7 mouse cellular contexts compared by ENCODE assay signal in the genomic region with DNA sequence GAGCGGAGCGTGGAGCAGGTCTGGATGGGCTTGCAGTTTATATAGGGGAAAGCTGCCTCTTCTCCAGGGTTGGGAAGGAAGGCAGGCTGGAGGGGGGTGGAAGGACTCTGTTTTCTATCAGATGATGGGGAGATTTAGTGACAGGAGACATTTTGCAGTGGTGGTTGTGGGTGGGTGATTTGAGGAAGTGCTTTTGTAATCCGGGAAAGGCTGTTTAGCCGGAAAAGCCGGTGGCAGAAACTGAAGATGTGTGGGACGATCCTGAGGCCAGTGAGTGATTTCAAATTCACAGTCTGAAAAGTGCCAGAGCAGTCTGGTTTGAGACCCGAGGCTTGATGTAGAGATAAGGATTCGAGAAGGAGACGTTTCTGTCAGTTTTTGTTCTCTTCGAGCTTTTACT. TPM values are rescaled to one million over a fixed set of nuclear protein-coding genes. Genes with fewer than 3 reads are reported as not detected.
DNase-seq lines count a peak whose midpoint lies in the region; ATAC-seq and TF ChIP-seq lines count a peak whose summit lies in the region.

No protein-coding gene starts in this region.

- peak overlapping the region; percentile 11; the same call in 1 of the 2 replicates for H3K4me3 ChIP-seq in lung, embryonic 14.5 days (ENCODE audit: low read depth, low read length)
- H3K4me3 ChIP-seq in embryonic facial prominence, embryonic 12.5 days: no peak overlapping the region
- no peak overlapping the region for H3K4me3 ChIP-seq in limb, embryonic 10.5 days
- H3K4me3 ChIP-seq in small intestine, adult 2 months (ENCODE audit: low read depth, low read length): peak overlapping the region; percentile 13; the same call in 1 of the 2 replicates
- H3K4me3 ChIP-seq in forebrain, embryonic 14.5 days (ENCODE audit: low read depth, low read length): no peak overlapping the region

- DNase-seq in lung, embryonic 14.5 days: no peak
- DNase-seq in lung, postnatal 14 days: no peak
- DNase-seq in limb, embryonic 10.5 days (ENCODE audit: low spot score): peak; percentile 28
- no peak for DNase-seq in forebrain, embryonic 14.5 days (ENCODE audit: low spot score)
- no peak for DNase-seq in adrenal gland, postnatal 14 days

- H3K27ac ChIP-seq in lung, embryonic 14.5 days (ENCODE audit: low read depth): no peak overlapping the region
- no peak overlapping the region for H3K27ac ChIP-seq in embryonic facial prominence, embryonic 12.5 days
- no peak overlapping the region for H3K27ac ChIP-seq in limb, embryonic 10.5 days
- no peak overlapping the region for H3K27ac ChIP-seq in small intestine, adult 2 months (ENCODE audit: insufficient read depth, low read depth, low read length)
- H3K27ac ChIP-seq in forebrain, embryonic 14.5 days (ENCODE audit: low read depth, low read length): no peak overlapping the region

- no peak for ATAC-seq in lung, embryonic 14.5 days (ENCODE audit: insufficient read depth)
- no peak for ATAC-seq in embryonic facial prominence, embryonic 12.5 days (ENCODE audit: insufficient number of reproducible peaks, insufficient read depth, low FRiP score, low TSS enrichment)
- ATAC-seq in forebrain, embryonic 14.5 days: no peak

- TF ChIP-seq POLR2A in small intestine, adult 2 months (IDR thresholded peaks at IDR 0.05; ENCODE audit: low read depth, low read length): no peak

- no peak for TF ChIP-seq CTCF in lung, embryonic 14.5 days (IDR thresholded peaks at IDR 0.05; ENCODE audit: low read depth)
- no peak for TF ChIP-seq CTCF in small intestine, adult 2 months (IDR thresholded peaks at IDR 0.05; ENCODE audit: extremely low read depth, insufficient read length, insufficient replicate concordance, low read depth, low read length)

- H3K27me3 ChIP-seq in lung, embryonic 14.5 days (ENCODE audit: insufficient read depth, low read length): no peaks in the 10 kb centered on the region
- H3K27me3 ChIP-seq in embryonic facial prominence, embryonic 12.5 days: no peaks in the 10 kb centered on the region
- H3K27me3 ChIP-seq in limb, embryonic 10.5 days (ENCODE audit: low read depth, poor library complexity, severe bottlenecking): peaks cover 78% of the 10 kb centered on the region
- H3K27me3 ChIP-seq in small intestine, adult 2 months (ENCODE audit: control insufficient read depth, insufficient read depth, low read length): no peaks in the 10 kb centered on the region
- H3K27me3 ChIP-seq in forebrain, embryonic 14.5 days (replicated peaks; ENCODE audit: control insufficient read depth, insufficient read depth, low read length): no peaks in the 10 kb centered on the region

- H3K36me3 ChIP-seq in lung, embryonic 14.5 days (ENCODE audit: insufficient read depth): no peaks in the 10 kb centered on the region
- no peaks in the 10 kb centered on the region for H3K36me3 ChIP-seq in embryonic facial prominence, embryonic 12.5 days
- H3K36me3 ChIP-seq in limb, embryonic 10.5 days: no peaks in the 10 kb centered on the region
- H3K36me3 ChIP-seq in small intestine, adult 2 months (ENCODE audit: control insufficient read depth, insufficient read depth, low read length): no peaks in the 10 kb centered on the region
- H3K36me3 ChIP-seq in forebrain, embryonic 14.5 days (ENCODE audit: control insufficient read depth, insufficient read depth, low read length): no peaks in the 10 kb centered on the region

- no peaks in the 10 kb centered on the region for H3K9me3 ChIP-seq in lung, embryonic 14.5 days (ENCODE audit: low read depth, low read length)
- no peaks in the 10 kb centered on the region for H3K9me3 ChIP-seq in embryonic facial prominence, embryonic 12.5 days
- no peaks in the 10 kb centered on the region for H3K9me3 ChIP-seq in limb, embryonic 10.5 days (replicated peaks)
- no peaks in the 10 kb centered on the region for H3K9me3 ChIP-seq in forebrain, embryonic 14.5 days (replicated peaks; ENCODE audit: control insufficient read depth, low read length)

- H3K4me2 ChIP-seq in lung, embryonic 14.5 days: peak overlapping the region; percentile 51
- peak overlapping the region; percentile 15; the same call in 1 of the 2 replicates for H3K4me2 ChIP-seq in embryonic facial prominence, embryonic 12.5 days (replicated peaks)
- H3K4me2 ChIP-seq in forebrain, embryonic 14.5 days (ENCODE audit: low read length): no peak overlapping the region

- no peak overlapping the region; the same call in 1 of the 2 replicates for H3K9ac ChIP-seq in lung, embryonic 14.5 days
- H3K9ac ChIP-seq in embryonic facial prominence, embryonic 12.5 days: no peak overlapping the region
- H3K9ac ChIP-seq in forebrain, embryonic 14.5 days (ENCODE audit: low read length): no peak overlapping the region

- WGBS in lung, embryonic 14.5 days: 41% methylated on average over 10 of the region's 10 CpGs
- 54% methylated on average over 10 of the region's 10 CpGs for WGBS in embryonic facial prominence, embryonic 12.5 days
- WGBS in limb, embryonic 10.5 days: 56% methylated on average over 10 of the region's 10 CpGs
- WGBS in small intestine, adult 2 months: 38% methylated on average over 10 of the region's 10 CpGs
- 74% methylated on average over 10 of the region's 10 CpGs for WGBS in forebrain, embryonic 14.5 days

- H3K4me1 ChIP-seq in lung, embryonic 14.5 days (ENCODE audit: insufficient read depth): no peaks in the 10 kb centered on the region
- H3K4me1 ChIP-seq in embryonic facial prominence, embryonic 12.5 days: no peaks in the 10 kb centered on the region
- H3K4me1 ChIP-seq in limb, embryonic 10.5 days: no peaks in the 10 kb centered on the region
- no peaks in the 10 kb centered on the region for H3K4me1 ChIP-seq in small intestine, adult 2 months (ENCODE audit: control insufficient read depth, insufficient read depth, insufficient read length, low read length)
- H3K4me1 ChIP-seq in forebrain, embryonic 14.5 days (ENCODE audit: control insufficient read depth, insufficient read depth, low read length): no peaks in the 10 kb centered on the region

RNA-seq across cellular contexts. Expression of a gene that starts 12.4 kb away (rescaled TPM):
- polyA plus RNA-seq in lung, embryonic 14.5 days (2014; fragmentation: Nextera tagmentation; extraction: Ambion mirVana): 0.42 and 0.84 TPM in 2 replicates
- polyA plus RNA-seq in embryonic facial prominence, embryonic 12.5 days (2016; fragmentation: Nextera tagmentation; extraction: Ambion mirVana): 0.08 and 0.29 TPM in 2 replicates
- polyA plus RNA-seq in limb, embryonic 10.5 days (2016; fragmentation: Nextera tagmentation; extraction: Ambion mirVana): not detected in 2 replicates
- 0.05 TPM in 1 of 2 replicates, not detected in the other for polyA plus RNA-seq in small intestine, adult 2 months (2012; rRNA removed)
- polyA plus RNA-seq in forebrain, embryonic 14.5 days (2014; fragmentation: Nextera tagmentation; extraction: Ambion mirVana): 0.17 and 0.22 TPM in 2 replicates
- total RNA-seq in adrenal gland, postnatal 14 days (2021): 0.78 and 1.2 TPM in 2 replicates

RNA-seq across cellular contexts. Expression of a gene that starts 53.8 kb away (rescaled TPM):
- polyA plus RNA-seq in lung, embryonic 14.5 days (2014; fragmentation: Nextera tagmentation; extraction: Ambion mirVana): 0.59 and 0.62 TPM in 2 replicates
- 0.47 and 0.73 TPM in 2 replicates for polyA plus RNA-seq in embryonic facial prominence, embryonic 12.5 days (2016; fragmentation: Nextera tagmentation; extraction: Ambion mirVana)
- polyA plus RNA-seq in limb, embryonic 10.5 days (2016; fragmentation: Nextera tagmentation; extraction: Ambion mirVana): 0.15 TPM in 2 replicates
- polyA plus RNA-seq in small intestine, adult 2 months (2012; rRNA removed): 0.04 and 0.06 TPM in 2 replicates
- polyA plus RNA-seq in forebrain, embryonic 14.5 days (2014; fragmentation: Nextera tagmentation; extraction: Ambion mirVana): 0.48 and 1.7 TPM in 2 replicates
- total RNA-seq in adrenal gland, postnatal 14 days (2021): 1.4 and 2.6 TPM in 2 replicates

Comparison
In these comparisons a context has a peak if more than half of its experiments do, and no peak if none do; other contexts are left out.
1. H3K4me3 ChIP-seq: peak in lung, embryonic 14.5 days (single experiment) and small intestine, adult 2 months (single experiment); none in embryonic facial prominence, embryonic 12.5 days (single experiment), limb, embryonic 10.5 days (single experiment) and forebrain, embryonic 14.5 days (single experiment).